Mouse (Mus musculus) hindbrain, embryonic 12.5 days (tissue): ENCODE results near the gene Ranbp17. TPM values are rescaled to one million over a fixed set of nuclear protein-coding genes. Genes with fewer than 3 reads are reported as not detected.

ENCODE experiments used
- ATAC-seq: fragments of 200-750 bp; cut with Nextera tagmentation; 2 replicates; pipeline ENCODE4 v1.8.0; 2017; ENCODE audit warnings: moderate TSS enrichment; ENCODE audit not compliant: low FRiP score
- H3K27ac ChIP-seq: fragments of 300-500 bp; sonication (generic); 2 replicates; pipeline ENCODE4 v1.5.1; 2016; ENCODE audit warnings: mild to moderate bottlenecking
- H3K27me3 ChIP-seq: fragments of 300-500 bp; sonication (generic); 2 replicates; pipeline ENCODE4 v1.6.1; 2016; ENCODE audit warnings: mild to moderate bottlenecking
- H3K36me3 ChIP-seq: fragments of 300-500 bp; sonication (generic); 2 replicates; pipeline ENCODE4 v1.6.1; 2016; ENCODE audit warnings: mild to moderate bottlenecking
- H3K4me1 ChIP-seq: fragments of 300-500 bp; sonication (generic); 2 replicates; pipeline ENCODE4 v1.6.1; 2016
- H3K4me2 ChIP-seq: fragments of 300-500 bp; sonication (generic); replicated peaks from 2 replicates; pipeline ENCODE4 v1.6.1; 2016; ENCODE audit warnings: mild to moderate bottlenecking
- H3K4me3 ChIP-seq: fragments of 300-500 bp; sonication (generic); 2 replicates; pipeline ENCODE4 v1.5.1; 2016; ENCODE audit warnings: mild to moderate bottlenecking
- H3K9ac ChIP-seq: fragments of 300-500 bp; sonication (generic); 2 replicates; pipeline ENCODE4 v1.6.1; 2016; ENCODE audit warnings: mild to moderate bottlenecking, moderate library complexity
- H3K9me3 ChIP-seq: fragments of 300-500 bp; sonication (generic); replicated peaks from 2 replicates; pipeline ENCODE4 v1.6.1; 2016; ENCODE audit warnings: mild to moderate bottlenecking
- WGBS: fragments of 180-500 bp; shearing (Covaris S2); methylation state at CpG from one replicate; pipeline ENCODE4 v1.1.7; 2016; 5-methylcytosine and 5-hydroxymethylcytosine counted together
- polyA plus RNA-seq: library from polyadenylated mRNA; unstranded; fragments of >200 nt; fragmentation: Nextera tagmentation; extraction: Ambion mirVana; gene quantifications from 2 replicates; pipeline ENCODE4 v1.2.1, GENCODE M21; 2016

Ranbp17 gene
- polyA plus RNA-seq, 1 experiment from 2014 or later = 11.9 TPM

GRCm38 (mm10) chr11:33199906-33200763 is 313.4 kb downstream of the Ranbp17 start:
- Histone ChIP-seq H3K4me2 (peak overlapping the region; percentile 57), H3K36me3 (no peaks in the 10 kb centered on the region), H3K9me3 (0 out of 2 replicates have a peak, but pooled peaks cover 4% of the 10 kb centered on the region), H3K27ac (peak overlapping the region; percentile 71), H3K9ac (peak overlapping the region; percentile 63), H3K4me3 (peak overlapping the region; percentile 39), H3K4me1 (peaks cover 47% of the 10 kb centered on the region), H3K27me3 (peaks cover 90% of the 10 kb centered on the region)
- no peak for ATAC-seq
- WGBS = 1% methylated on average over 45 of the region's 45 CpGs

GRCm38 (mm10) chr11:33199117-33199514 is 314.4 kb downstream of the Ranbp17 start:
- Histone ChIP-seq H3K9me3 (0 out of 2 replicates have a peak, but pooled peaks cover 4% of the 10 kb centered on the region), H3K9ac (peak overlapping the region; percentile 63; the same call in 1 of the 2 replicates), H3K4me1 (peaks cover 44% of the 10 kb centered on the region), H3K27me3 (peaks cover 88% of the 10 kb centered on the region), H3K4me2 (peak overlapping the region; percentile 57), H3K36me3 (no peaks in the 10 kb centered on the region), H3K4me3 (peak overlapping the region; percentile 39), H3K27ac (no peak overlapping the region)
- no peak for ATAC-seq
- 1% methylated on average over 15 of the region's 15 CpGs for WGBS

- Histone ChIP-seq H3K9me3 (0 out of 2 replicates have a peak, but pooled peaks cover 4% of the 10 kb centered on the region), H3K27ac (peak overlapping the region; percentile 36; the same call in 1 of the 2 replicates), H3K4me2 (peak overlapping the region; percentile 57), H3K9ac (peak overlapping the region; percentile 63; the same call in 1 of the 2 replicates), H3K36me3 (no peaks in the 10 kb centered on the region), H3K27me3 (peaks cover 88% of the 10 kb centered on the region), H3K4me3 (peak overlapping the region; percentile 39), H3K4me1 (peaks cover 42% of the 10 kb centered on the region)
- no peak for ATAC-seq
- WGBS = 16% methylated on average over 22 of the region's 22 CpGs
Observed at GRCm38 (mm10) chr11:33198351-33199116, 315.0 kb downstream of the Ranbp17 start.

GRCm38 (mm10) chr11:33197673-33198072 is 315.9 kb downstream of the Ranbp17 start:
- no peak overlapping the region for H3K9ac ChIP-seq

GRCm38 (mm10) chr11:33197133-33197514 is 316.4 kb downstream of the Ranbp17 start:
- Histone ChIP-seq H3K36me3 (no peaks in the 10 kb centered on the region), H3K4me3 (no peak overlapping the region), H3K27me3 (peaks cover 82% of the 10 kb centered on the region), H3K4me1 (peaks cover 31% of the 10 kb centered on the region), H3K9me3 (0 out of 2 replicates have a peak, but pooled peaks cover 4% of the 10 kb centered on the region), H3K4me2 (peak overlapping the region; percentile 57; the same call in 1 of the 2 replicates), H3K9ac (no peak overlapping the region), H3K27ac (0 out of 2 replicates have a peak overlapping the region, but pooled peaks have one; percentile 31)
- ATAC-seq = no peak
- 22% methylated on average over 13 of the region's 13 CpGs for WGBS

More at GRCm38 (mm10) chr11:33197673-33198072, 315.9 kb downstream of the Ranbp17 start:
- Histone ChIP-seq H3K27me3 (peaks cover 88% of the 10 kb centered on the region), H3K4me2 (peak overlapping the region; percentile 57), H3K36me3 (no peaks in the 10 kb centered on the region), H3K4me3 (0 out of 2 replicates have a peak overlapping the region, but pooled peaks have one; percentile 6), H3K9me3 (0 out of 2 replicates have a peak, but pooled peaks cover 4% of the 10 kb centered on the region), H3K27ac (peak overlapping the region; percentile 31; the same call in 1 of the 2 replicates), H3K4me1 (peaks cover 36% of the 10 kb centered on the region)
- 12% methylated on average over 15 of the region's 15 CpGs for WGBS
- ATAC-seq = no peak

- H3K4me2 ChIP-seq = no peak overlapping the region
- H3K27me3 ChIP-seq = peaks cover 81% of the 10 kb centered on the region
- no peak for ATAC-seq
- 5% methylated on average over 24 of the region's 24 CpGs for WGBS
- H3K4me1 ChIP-seq = peaks cover 27% of the 10 kb centered on the region
- H3K27ac ChIP-seq = no peak overlapping the region
- 0 out of 2 replicates have a peak, but pooled peaks cover 4% of the 10 kb centered on the region for H3K9me3 ChIP-seq
- no peaks in the 10 kb centered on the region for H3K36me3 ChIP-seq
- H3K4me3 ChIP-seq = no peak overlapping the region
- H3K9ac ChIP-seq = no peak overlapping the region
Observed at GRCm38 (mm10) chr11:33196447-33197132, 317.0 kb downstream of the Ranbp17 start.

- Histone ChIP-seq H3K9me3 (0 out of 2 replicates have a peak, but pooled peaks cover 4% of the 10 kb centered on the region), H3K36me3 (no peaks in the 10 kb centered on the region), H3K4me2 (no peak overlapping the region), H3K4me3 (no peak overlapping the region), H3K27ac (no peak overlapping the region), H3K9ac (no peak overlapping the region), H3K4me1 (peaks cover 19% of the 10 kb centered on the region), H3K27me3 (peaks cover 81% of the 10 kb centered on the region)
- 3% methylated on average over 25 of the region's 25 CpGs for WGBS
- peak; percentile 33 for ATAC-seq
Observed at GRCm38 (mm10) chr11:33195531-33196446, 317.8 kb downstream of the Ranbp17 start.

GRCm38 (mm10) chr11:33195061-33195460 is 318.5 kb downstream of the Ranbp17 start:
- H3K9me3 ChIP-seq = 0 out of 2 replicates have a peak, but pooled peaks cover 4% of the 10 kb centered on the region
- H3K27me3 ChIP-seq = peaks cover 83% of the 10 kb centered on the region
- no peak overlapping the region for H3K9ac ChIP-seq
- 12% methylated on average over 7 of the region's 7 CpGs for WGBS
- H3K36me3 ChIP-seq = no peaks in the 10 kb centered on the region
- no peak overlapping the region for H3K4me3 ChIP-seq
- no peak overlapping the region for H3K4me2 ChIP-seq
- H3K27ac ChIP-seq = no peak overlapping the region
- H3K4me1 ChIP-seq = peaks cover 11% of the 10 kb centered on the region
- no peak for ATAC-seq

- ATAC-seq = peak; percentile 39; the same call in 1 of the 2 replicates
- WGBS = under 1% methylated on average over 10 of the region's 12 CpGs
- no peak overlapping the region for H3K4me3 ChIP-seq
Observed at GRCm38 (mm10) chr11:33193695-33194094, 319.9 kb downstream of the Ranbp17 start.

GRCm38 (mm10) chr11:33181804-33182203 is 331.7 kb downstream of the Ranbp17 start:
- 70% methylated on average over 3 of the region's 3 CpGs for WGBS
- Histone ChIP-seq H3K4me1 (peaks cover 8% of the 10 kb centered on the region), H3K27me3 (peaks cover 32% of the 10 kb centered on the region), H3K9me3 (no peaks in the 10 kb centered on the region), H3K4me2 (no peak overlapping the region), H3K9ac (no peak overlapping the region), H3K36me3 (no peaks in the 10 kb centered on the region), H3K27ac (no peak overlapping the region), H3K4me3 (no peak overlapping the region)
- ATAC-seq = no peak

More at GRCm38 (mm10) chr11:33193695-33194094, 319.9 kb downstream of the Ranbp17 start:
- Histone ChIP-seq H3K4me2 (peak overlapping the region; percentile 24; the same call in 1 of the 2 replicates), H3K36me3 (no peaks in the 10 kb centered on the region), H3K4me1 (peaks cover 11% of the 10 kb centered on the region), H3K9me3 (0 out of 2 replicates have a peak, but pooled peaks cover 4% of the 10 kb centered on the region), H3K27me3 (peaks cover 74% of the 10 kb centered on the region), H3K9ac (no peak overlapping the region), H3K27ac (no peak overlapping the region)
